Mouse (Mus musculus): Measurements from ENCODE around the gene Atp2c2.

Atp2c2 gene

DNA sequence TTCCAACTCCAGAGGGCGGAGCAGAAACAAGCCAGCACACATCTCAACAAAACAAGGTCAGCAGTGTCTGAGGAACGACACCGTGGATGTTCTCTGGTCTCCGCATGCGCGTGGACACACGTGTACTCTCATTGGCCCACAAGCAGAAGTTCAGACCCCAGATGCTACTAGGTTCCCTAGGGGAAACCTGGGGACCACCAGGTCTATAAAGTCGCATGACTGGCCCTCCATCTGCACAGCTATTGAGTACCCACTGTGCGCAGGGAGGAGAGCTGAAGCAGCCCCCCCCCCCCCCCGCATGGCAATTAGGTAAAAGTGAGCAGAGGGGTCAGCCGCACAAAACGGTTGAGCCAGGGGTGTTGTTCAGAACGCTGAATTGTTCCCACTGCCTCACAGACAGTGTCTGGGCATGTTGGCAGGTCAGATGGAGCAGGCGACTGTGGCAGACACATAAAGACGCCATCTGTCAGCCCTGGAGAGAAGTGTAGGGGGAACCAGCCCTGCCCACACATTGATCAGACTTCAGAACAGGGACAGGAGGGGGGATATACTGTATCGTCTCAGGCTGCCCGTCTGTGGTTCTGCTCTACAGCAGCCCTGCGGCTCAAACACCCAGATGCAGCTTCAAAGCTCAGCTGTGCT is 86.1 kb downstream of the Atp2c2 start:
- peak; percentile 24; the same call in 1 of the 2 replicates for ATAC-seq (ENCODE audit: low TSS enrichment)

- ATAC-seq (ENCODE audit: low TSS enrichment) = no peak
Measured at GRCm38 (mm10) chr8:119786871-119787270, 87.1 kb downstream of the Atp2c2 start.

- ATAC-seq (ENCODE audit: low TSS enrichment) = no peak
Measured at GRCm38 (mm10) chr8:119787341-119787740, 87.5 kb downstream of the Atp2c2 start.

DNA sequence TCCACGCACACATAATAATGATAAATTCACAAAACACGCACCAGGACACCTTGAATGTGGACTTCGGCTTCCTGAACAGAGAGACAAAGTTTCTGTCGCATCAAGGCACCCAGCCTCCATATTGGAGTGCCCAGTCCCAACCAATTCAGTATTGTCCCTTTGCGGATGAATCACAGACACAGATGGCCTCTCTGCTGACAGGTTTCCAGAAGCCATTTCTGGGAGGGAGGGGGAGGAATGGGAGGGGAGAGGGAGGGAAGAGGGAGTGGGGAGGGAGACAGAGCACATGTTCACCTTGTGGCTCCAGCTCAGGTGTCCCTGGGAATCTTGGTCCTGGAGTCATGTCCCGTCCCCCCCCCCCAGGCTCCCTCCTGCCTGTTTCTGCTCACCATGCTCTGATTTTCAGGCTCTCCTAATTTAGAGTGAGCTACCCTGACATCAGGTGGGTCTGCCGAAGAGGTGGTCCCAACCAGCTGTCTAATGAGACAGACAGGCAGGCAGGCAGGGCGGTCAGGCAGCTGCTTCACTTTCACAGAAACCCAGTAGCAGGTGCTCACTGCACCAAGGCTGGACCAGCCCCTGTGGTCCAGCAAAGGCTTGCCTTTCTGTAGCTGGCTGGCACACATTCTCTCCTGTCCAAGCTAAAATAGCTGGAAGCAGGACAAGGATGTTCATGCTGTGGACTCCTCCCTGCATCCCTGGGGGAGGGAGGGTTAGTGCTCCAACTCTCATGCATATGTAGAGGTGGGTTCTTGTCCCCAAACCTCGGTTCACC is 89.0 kb downstream of the Atp2c2 start:
- ATAC-seq (ENCODE audit: low TSS enrichment) = no peak

DNA sequence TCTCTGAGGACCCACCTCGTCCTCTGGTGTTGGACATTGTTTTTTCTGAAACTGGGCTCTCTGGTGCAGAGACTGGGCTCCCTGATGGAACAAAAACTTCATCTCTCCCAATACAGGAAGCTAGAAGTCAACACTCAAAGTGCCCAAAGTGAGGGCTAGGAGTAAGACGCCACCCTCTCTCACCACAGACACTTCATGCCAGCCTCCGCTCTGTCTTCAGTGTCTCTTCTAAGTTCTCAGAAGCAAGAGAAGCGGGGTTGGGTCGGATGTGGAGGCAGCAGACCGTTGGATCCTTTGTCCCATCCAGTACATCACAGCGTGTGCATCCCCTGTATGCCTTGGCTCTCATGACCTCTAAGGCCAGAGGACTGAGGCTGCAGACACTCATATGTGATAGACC is 89.8 kb downstream of the Atp2c2 start:
- no peak for ATAC-seq (ENCODE audit: low TSS enrichment)

GRCm38 (mm10) chr8:119791804-119792704 is 92.2 kb downstream of the Atp2c2 start:
- peak; percentile 42; the same call in 1 of the 2 replicates for ATAC-seq (ENCODE audit: low TSS enrichment)

DNA sequence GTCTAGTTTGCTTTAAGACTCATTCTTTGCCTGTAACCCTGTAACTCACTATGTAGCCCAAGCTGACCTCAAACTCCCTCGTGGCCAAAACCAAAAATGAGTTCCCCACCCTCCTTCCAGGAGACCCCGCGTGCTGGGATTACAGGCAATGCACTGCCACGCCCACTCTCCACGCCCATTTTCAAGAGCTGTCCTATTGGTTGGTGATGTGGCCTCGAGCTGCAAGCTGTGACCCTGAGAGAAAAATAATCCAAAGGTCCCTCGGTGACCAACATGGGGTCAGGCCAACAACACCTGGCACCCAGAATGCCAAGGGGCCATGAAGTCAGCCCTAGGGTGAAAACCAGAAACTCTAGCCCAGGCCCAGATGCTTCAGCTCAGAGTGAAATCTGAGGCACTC is 94.9 kb downstream of the Atp2c2 start:
- no peak for ATAC-seq (ENCODE audit: low TSS enrichment)

GRCm38 (mm10) chr8:119795651-119796050 is 95.8 kb downstream of the Atp2c2 start:
- no peak for ATAC-seq (ENCODE audit: low TSS enrichment)

DNA sequence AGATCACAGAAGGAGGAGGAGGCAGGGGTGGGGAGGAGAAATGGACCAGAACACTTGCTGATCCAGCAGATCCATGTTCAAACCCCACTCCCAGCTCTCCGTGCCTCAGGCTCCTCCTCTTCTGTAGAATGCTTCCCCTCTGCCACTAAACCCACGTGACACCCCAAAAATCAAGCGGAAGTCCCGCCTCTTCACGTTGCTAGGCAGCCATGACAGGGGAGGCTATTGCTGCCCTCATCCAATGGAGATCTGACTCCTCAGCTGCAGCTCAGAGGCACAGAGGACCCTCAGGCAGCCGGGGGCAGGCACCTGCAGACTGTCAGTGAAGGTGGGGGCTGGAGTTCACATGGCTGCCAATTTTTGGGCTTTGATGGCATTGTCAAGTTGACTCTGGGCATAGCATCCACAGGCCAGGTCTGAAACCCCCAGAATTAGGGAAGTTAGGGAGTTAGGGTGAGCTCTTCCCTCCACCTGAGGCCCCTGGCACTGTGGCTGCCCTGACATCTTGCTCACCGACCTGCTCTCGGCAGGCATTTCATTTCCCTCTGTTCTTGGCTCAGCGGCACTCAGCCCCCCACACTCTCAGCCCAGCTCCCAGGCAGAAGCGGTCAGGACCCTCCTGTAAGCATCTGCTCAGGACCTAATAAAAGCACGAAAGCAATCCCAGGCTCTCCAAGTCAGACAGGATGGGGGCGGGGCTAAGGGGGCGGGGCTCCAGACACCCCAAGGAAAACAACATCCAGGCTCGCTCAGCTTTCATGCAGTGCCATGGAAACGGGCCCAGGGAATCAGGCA is 98.6 kb downstream of the Atp2c2 start:
- peak; percentile 62 for ATAC-seq (ENCODE audit: low TSS enrichment)

- no peak for ATAC-seq (ENCODE audit: low TSS enrichment)
Measured at GRCm38 (mm10) chr8:119798965-119799264, 99.1 kb downstream of the Atp2c2 start.

GRCm38 (mm10) chr8:119801168-119801567 is 101.4 kb downstream of the Atp2c2 start:
- peak; percentile 48; the same call in 1 of the 2 replicates for ATAC-seq (ENCODE audit: low TSS enrichment)

DNA sequence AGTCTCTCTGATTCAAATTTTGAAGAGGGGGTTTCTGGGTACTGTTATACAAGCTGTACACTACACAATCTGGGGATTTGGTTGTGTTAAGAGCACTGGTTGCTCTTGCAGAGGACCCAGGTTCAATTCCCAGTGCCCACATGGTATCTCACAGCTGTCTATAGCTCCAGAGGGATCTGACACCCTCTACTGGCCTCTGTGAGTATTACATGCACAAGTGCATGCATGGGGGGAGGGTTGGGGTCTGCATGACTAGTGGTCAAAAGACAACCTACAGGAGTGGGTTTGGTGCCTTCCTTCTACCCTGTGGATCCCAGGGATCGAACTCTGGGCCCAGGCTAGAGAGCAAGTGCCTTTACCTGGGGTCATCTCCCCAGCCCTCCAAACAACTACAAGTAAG is 102.8 kb downstream of the Atp2c2 start:
- no peak for ATAC-seq (ENCODE audit: low TSS enrichment)

DNA sequence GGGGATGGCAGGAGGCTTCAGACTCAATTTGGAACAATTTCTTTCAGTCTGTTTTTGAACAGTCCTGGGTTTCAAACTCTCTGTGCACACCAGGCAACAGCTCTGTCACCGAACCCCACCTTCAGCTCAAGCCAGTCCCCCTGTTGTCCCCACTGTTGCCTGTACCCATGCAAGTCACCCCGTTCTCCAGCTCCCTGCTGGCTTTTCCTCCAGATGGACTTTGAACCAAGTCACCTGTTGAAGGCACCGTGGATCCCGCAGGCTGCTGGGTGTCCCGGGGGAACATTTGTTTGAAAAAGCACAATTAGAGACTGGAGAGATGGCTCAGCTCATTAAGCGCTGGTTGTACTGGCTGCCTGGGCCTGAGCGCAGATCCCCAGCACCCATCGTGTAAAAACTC is 105.5 kb downstream of the Atp2c2 start:
- ATAC-seq (ENCODE audit: low TSS enrichment) = no peak

GRCm38 (mm10) chr8:119806422-119807263 is 106.8 kb downstream of the Atp2c2 start:
- ATAC-seq (ENCODE audit: low TSS enrichment) = peak; percentile 60

Measured in frontal cortex, adult (tissue).